Mouse (Mus musculus) urinary bladder, postnatal 36 days (tissue): ENCODE measurements around the gene Bcl2l15.
"Not testable (repeated sequence)": the region's sequence is repeated elsewhere in the genome, so short reads cannot be mapped to it uniquely, and the experiment has no call there.

Experiments
- DNase-seq, 2 experiments: peaks; one replicate each; pipeline ENCODE4 v3.0.0; 2022; ENCODE audit warnings: low spot score in 2 of 2, mixed read lengths in 1 of 2

Gene Bcl2l15

DNA sequence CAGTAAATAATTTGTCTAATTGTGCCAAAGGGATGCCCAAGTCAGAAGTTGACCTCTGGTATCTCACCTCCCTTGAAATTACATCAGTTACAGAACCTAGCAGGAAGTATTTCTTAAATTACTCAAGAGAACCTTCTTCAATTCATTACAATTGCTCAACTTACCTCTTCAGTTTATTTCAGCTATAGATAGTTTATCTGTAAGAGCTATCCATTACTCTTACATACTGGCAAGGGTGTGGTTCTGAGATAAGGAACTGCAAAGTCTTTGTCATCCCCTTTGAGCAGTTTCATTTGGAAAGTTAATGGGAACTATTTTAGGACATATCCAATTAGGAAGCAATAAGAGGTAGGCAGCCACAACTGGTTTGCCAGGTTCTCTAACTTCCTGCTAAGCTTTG, at the start of gene Bcl2l15:
TSS of gene Bcl2l15 (plus strand) at position 176 of the 400 bp plus-strand sequence.
- DNase-seq: no peak

DNA sequence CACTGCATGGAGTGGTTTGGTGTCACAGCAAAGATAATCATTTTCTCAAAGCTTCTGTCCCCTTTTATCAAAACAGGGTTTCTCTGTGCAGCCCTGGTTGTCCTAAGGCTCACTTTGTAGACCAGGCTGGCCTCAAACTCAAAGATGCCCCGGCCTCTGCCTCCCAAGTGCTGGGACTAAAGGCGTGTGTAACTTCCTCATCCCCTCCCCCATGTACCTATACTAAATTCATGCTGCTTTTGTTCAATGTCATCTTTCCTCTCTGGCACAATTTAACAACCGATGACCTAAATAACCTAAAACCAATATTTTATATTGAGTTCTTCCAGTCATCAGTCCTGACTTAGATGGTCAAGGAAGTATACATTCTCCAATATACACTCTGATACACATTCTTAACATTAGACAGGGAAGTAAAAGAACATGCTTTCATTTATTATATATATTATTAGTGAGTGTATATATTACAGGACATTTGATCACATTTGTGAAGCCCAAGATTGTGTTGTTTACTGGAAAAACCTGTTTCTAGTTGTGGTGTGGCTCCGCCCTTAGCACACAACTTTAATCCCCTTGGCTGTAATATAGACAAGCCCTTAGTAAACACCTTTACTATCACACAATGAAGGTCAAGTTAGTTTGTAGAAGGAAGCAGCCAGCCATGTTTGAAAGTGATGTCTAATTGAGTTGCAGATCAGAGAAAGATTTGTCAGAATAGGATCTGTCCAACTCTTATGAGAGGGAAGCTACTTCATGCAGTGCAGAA, 49.4 kb upstream of the Bcl2l15 start:
- DNase-seq: no peak

DNA sequence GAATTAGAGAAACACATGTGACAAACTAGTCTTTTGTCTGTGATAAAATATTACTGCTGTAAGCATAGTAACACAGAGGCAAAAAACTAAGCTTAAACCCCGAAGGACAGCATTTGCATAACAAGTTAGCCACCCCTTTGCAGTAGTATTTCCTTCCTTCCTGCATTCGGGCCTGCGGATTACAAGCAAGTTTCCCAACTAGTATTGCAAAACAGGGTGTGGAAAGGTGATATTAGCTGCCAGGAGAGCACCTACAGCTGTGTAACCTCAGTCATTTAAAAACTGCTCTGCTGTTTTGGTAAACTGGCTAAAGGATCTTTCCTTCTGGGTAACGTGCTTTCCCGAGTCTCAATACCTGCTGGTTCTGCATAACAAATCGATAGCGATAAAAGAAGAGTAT, 45.2 kb upstream of the Bcl2l15 start:
- peak in 1 of 2 experiments; percentile 38 for DNase-seq

DNA sequence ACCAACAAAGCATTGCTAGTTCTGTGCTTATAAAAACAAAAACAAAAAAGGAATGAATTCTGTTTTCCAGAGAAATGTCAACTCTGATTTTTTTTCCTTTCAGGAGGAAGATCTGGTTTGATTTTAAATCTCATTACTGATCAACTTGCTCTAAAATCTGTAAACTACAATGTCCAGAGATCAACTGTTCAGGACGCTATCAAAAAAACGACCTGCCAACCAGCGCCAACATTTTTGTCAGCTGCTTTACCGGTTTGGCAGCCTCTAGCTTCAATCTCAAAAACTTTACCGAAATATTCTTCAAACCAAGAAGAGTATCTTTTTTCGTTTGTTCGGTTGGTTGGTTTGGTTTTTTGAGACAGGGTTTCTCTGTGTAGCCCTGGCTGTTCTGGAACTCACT, 43.3 kb upstream of the Bcl2l15 start:
- no peak for DNase-seq

DNA sequence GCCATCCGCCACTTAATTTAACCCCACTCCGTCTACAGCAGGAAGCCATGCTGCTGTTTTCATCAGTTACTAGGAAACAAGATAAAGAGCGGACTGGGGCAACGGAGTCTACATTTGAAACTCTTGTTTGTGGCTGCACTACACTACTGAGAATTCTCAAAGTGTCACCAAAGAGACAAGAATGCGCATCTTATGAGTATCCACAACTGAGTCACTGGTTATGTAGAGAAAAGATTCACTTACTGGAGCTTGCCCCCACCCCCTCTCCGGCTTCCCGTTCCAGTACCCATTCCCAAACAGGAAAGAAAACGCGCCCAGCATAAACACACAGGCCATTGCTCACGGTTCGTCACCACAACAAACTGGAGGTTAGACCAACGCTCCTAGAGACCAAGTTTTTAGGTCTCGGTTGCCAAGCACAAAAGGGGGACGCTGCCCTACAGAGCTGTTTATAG, 42.5 kb upstream of the Bcl2l15 start:
- peak; percentile 32 to 40 for DNase-seq

DNA sequence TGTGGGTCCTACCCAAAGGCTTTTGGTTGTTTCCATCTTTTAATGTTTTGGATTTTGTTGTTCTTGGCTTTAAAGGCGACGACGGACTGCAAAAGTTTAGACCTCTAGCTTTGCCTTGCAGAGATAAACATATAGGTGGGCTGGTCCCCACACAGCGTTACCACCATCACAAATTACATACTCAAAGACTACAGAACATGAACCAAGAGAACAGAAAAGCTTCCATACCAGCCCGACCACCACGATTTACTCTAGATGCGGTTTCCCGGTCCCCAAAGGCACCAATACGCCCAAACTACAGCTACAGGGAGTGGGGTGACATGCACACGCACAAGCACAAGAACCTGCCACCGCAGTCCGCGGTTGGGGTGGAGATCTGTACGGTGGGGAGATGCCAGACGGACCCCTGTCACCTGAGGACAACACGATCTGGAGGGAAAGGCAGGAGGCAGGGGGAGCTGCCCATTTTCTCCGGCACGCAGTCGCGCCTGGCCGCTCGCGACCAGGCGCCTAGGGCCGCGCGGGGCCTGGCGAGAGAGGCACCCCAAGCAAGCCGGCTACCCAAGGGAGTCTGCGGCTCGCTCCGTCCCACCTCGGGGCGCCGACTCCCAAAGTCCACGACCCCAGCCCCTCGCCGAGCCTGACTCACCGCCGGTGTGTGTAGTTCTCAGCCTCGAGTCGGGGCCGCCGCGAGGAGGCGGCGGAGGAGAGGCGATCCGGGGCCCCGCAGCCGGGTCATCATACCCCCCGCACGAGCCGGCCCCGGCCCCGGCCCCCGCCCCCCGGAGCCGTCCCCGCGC, 41.9 kb upstream of the Bcl2l15 start:
- peak; percentile 30 to 38 for DNase-seq

DNA sequence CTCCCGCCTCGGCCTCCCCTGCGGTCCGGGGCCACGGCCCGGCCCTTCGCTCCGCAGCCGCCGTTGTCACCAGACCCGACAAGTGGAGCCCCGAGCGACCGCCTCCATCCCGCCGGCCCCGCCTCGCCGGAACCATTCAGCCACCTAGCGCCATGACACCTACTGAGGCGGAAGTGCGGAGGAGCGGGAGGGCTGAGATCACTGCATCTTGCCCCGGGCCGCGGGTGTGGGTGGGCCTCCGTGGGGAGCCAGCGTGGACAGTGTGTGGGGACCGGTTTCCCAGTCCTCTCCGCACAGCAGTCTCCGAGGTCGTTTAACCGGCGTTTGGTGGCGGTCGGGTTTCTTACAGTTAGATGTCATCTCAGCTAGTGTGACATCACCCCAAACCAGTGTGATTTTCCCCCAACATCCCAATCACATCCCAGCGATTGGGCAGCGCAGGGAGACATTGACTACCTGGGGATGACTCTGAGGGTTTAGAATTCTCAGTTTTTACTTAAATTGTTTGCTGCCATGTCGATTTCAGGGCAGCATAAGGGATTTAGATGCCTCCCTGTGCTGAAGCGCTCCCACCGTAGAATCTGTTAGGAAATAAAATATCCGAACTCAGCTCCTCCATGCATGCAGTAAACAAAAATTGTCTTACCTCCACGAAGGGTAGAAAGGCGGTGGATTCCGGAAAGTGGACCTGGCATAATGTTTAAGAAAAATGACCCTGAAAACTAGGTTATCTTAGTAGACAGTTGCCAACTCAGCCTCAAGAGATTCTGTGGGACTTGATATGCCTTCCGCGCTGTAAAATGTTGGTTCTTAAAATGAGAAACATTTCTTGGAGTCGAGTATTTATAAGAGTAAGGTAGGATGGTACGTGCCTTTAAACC, 40.9 kb upstream of the Bcl2l15 start, which contains the start of gene Hipk1:
TSS of gene Hipk1 (minus strand) at position 334 of the 881 bp plus-strand sequence.
- DNase-seq: peak; percentile 89 to 95

DNA sequence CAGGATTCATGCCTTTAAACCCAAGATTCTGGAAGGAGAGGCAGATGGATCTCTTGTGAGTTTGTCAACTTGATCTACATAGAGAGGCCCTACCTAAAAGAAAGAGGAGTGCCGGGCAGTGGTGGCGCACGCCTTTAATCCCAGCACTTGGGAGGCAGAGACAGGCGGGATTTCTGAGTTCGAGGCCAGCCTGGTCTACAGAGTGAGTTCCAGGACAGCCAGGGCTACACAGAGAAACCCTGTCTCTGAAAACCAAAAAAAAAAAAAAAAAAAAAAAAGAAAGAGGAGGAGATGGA, 40.3 kb upstream of the Bcl2l15 start:
- not testable (repeated sequence) for DNase-seq

DNA sequence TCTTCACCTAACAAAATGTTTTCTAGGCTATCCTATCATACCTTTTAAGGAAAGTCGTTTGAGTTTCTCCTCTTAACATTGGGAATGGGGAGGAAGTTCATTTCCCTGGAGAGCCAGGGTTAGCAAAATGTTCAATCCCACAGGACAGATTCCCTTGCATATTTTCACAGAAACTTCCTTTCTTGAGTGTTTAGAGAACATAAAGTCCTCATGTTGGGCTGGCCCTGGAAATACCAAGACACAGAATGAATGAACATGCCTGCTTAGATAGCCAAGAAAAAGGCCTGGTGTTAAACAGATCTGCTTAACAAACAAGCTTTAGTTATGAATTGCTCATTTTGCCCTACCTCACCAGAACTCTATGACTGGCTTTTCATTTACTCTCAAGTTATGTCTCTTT, 39.8 kb upstream of the Bcl2l15 start:
- DNase-seq: no peak

DNA sequence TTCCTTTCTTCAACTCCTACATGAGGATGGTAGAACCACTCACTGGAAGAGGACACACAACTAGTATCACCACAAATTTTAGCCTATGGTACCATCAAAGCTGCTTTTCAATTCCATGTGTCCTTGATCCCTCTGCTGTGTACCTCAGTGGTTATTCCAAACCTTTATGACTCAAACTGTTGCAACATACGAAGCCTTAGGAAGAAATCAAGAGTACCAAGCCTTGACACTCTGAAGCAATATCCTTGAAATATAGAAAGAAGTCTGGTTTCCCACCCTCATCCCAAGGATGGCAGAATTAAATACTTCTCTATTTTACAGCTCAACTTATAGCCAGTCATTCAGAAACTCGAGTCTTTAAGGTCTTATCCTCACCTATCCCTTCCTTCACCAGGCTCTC, 36.0 kb upstream of the Bcl2l15 start:
- DNase-seq: no peak

DNA sequence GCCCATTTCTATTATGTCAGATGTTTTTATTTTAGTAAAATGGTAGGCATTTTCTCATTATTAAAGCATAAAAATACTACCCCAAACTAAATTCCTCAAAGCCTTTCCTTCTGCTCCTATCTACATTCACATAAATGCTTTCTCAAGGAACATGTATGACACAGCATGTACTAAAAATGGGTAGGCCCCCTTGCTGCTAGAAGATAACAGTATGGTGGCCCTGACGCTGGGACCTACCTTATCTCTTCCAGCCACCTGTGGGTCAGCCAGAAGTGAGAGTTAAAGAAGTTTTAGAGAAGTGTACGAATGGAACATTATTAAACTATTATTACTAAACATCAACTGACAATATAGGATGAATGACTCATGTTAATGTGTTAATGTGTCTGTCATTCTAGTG, 32.9 kb upstream of the Bcl2l15 start:
- DNase-seq: no peak

DNA sequence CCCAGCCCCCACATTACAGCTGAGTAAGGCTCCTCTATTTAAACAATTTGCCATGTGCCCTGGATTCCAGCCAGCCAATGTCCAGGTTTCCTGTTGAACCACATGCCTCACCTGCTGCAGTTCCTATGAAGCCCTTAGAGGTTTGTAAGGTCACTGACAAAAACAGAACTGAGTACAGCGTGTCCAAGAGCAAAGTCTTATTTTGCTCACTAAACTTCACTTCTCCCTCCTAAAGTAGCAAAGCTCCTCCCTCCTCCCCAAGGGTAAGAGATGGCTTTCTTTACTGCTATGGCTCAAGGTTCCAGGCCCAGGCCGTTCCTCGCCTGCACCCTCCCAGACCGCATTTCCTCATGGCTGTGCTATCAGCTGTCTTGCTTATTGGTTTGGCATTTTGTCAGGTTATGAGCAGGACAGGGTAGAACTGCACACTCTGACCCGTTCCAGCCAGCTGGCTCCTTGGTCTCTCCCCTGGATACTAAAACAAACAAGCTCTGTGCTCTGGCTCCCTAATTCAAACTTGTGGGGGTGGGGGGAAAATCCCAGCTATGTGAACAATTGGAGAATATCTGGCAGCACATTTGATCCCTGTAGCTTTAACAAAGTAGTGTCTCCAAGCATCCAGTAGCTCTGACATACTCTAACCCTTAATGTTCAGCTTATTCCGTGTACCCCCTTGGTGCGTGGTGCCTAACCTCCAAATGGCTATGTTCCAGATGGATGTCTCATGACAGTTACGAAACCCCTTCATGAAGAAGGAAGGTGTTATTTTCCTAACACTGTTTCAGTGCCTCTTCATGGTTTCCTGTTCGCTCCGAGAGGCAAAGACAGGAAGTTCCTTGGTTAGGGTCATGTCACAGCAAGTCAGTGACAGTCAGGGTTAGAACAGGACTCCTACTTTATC, 30.5 kb upstream of the Bcl2l15 start:
- DNase-seq: peak; percentile 67 to 86

DNA sequence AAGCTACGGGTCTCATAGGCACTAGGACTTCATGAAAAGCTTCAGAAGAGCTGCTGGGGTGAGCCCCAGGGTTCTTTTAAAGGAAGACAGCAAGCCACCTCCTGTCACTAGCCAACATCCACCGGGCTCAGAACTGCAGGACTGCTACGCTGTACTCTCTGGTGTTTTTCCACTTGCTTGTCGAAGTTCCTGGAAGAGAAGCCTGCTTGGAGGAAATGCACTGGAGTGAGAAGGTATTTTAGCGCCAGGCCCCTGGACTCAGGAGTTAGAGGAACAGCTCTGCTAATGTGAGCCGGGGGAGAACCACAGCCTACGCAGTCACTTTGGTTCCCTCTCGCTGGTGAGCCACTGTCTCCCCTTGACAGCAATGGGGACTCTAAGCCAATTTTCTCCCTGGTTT, 29.5 kb upstream of the Bcl2l15 start:
- no peak for DNase-seq

DNA sequence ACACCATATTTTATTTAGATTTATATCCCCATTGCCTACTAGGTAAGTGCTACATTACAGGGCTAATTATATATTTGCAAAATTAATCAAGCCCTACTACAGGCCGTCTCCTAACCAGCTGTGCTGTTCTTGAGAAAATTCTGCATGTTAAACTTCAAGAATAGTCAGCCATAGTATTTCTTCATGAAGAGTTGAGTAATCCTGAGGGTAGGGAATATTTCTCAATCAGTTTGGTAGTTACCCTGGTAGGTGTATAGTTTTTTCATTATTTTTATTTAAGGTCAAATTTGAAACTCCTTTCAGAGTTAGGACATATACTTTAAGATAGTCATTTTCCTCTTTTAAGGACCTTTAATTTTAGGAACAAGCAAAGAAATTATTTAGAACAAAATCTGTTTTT, 26.7 kb upstream of the Bcl2l15 start:
- no peak for DNase-seq

DNA sequence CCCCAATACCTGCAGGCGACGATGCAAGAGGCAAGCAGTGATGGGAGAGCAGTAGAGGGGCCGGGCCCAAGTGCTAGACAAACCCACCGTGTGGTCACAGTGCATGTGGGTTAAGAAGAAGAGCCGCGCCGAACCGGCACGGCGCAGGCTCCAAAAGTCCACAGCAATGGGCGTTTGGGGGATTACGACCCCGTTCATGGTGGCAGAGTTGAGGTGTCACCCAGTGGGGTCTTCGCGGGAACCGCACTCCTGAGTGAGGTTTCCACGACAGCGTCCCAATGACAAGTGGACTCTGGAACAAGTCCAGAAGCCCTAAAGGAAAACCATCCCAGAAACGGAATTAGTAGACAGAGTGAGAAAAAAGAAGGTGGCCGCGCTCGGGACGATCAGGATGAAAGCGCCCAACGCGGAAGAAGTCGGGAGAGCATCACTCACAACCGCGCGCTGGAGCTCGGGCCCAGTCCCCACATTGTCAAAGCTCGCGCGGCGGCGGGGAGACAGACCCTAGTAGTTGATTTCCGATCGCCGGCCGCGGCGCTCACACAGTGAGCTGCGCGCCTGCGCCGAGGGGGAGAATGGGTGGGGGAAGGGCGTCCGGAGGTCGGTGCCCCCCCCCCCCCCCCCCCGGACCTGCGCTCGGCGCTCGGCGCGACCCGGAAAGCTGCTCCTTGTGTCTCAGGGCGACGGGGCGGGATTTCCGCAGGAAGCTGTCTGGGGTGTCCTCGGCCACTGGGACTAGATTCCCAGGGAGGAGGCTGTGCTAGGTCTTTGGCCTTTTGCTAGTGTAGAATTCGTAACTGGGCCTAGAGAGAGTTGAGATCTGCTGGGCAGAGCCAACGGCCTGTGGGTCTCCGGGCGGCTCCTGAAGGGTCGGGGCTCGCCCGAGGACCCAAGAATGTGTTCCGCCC, 23.3 kb upstream of the Bcl2l15 start, which contains the start of the genes Dclre1b, Ap4b1 and Gm43064:
TSS of gene Dclre1b (minus strand) at position 554 of the 908 bp plus-strand sequence.
TSS of gene Ap4b1 (plus strand) at position 630 of the 908 bp plus-strand sequence.
TSS of gene Gm43064 (plus strand) at position 683 of the 908 bp plus-strand sequence.
- DNase-seq: peak; percentile 77 to 86

DNA sequence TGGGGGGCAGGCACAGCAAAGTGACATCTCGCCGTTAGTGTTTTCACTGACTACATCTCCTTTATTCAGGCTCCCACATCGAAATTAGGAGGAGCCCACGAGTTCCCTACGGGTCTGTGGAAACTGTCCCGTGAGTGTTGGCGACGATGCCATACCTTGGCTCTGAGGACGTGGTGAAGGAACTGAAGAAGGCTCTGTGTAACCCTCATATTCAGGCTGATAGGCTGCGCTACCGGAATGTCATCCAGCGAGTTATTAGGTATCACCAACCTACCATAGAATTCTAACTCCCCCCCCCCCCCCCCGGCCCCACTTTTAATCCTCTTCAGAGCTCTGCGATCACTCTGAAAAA, 22.6 kb upstream of the Bcl2l15 start:
- DNase-seq: no peak

DNA sequence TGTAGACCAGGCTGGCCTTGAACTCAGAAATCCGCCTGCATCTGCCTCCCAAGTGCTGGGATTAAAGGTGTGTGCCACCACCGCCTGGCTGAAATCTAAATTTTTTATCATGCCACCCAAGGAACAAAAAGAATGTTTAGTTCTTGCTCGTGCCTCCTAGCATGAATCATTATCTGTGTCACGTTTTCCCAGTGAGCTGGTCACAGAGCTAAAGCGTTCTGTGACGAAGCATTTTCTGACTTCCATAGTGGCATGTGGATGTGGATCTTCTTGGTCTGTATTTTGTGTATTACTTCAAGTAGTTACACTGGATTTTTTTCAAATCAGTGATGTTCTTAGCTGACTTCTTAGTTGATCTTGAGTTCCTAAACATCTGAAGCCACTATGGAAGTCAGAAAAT, 21.4 kb upstream of the Bcl2l15 start:
- DNase-seq: no peak

DNA sequence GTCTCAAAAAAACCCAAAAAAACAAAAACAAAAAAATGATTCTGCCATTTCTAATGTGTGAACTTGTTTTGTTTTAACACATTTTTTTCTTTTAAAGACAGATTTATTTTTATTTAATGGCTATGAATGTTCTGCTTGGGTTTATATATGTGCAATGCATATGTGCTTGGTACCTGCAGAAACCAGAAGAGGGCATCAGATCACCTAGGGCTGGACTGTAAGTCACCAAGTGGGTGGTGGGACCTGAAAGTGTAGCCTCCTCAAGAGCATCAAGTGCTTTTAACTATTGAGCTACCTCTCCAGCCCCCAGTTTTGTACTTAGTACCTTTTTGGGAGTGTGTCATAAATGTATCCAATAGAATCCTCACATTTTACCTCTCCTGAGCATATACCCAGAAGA, 4.9 kb upstream of the Bcl2l15 start:
- DNase-seq: no peak

DNA sequence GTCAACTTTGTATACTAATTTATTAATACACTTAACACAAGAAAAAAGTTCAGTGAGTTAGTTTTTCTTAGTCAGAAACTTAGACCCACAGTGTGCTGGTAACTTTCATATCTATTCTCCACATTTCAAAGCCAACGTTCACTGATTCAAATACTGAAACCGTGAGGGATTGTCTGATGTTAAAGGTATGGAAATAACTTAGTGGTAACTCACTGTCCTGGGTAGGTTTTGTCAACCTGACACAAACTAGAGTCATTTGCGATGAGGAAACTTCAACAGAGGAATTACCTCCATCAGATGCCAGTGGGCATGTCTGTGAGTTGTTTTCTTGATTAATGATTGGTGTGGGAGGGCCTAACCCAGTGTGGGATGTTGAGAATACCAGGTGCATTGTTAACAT, 3.4 kb upstream of the Bcl2l15 start:
- no peak for DNase-seq

DNA sequence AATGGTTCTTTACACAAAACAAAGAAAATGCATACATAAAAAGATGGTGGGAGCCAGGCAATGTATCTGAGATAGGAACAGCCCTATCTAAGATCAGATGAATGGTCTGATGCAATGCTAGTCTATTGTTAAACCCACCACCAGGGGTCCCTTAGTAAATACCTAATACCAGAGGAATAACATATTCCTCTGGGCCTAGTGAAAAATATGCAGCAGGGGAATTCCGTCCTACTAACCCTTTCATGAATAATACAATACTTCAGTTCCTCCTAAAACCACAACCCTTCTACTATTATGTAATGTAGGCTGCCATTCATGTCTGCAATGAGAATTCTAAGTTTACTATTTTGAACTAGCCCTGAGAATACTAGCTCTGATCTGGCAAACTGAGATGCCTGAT, 1.7 kb upstream of the Bcl2l15 start:
- DNase-seq: not testable (repeated sequence)
